Mouse (Mus musculus): Measurements from ENCODE around the gene Insr.

DNA sequence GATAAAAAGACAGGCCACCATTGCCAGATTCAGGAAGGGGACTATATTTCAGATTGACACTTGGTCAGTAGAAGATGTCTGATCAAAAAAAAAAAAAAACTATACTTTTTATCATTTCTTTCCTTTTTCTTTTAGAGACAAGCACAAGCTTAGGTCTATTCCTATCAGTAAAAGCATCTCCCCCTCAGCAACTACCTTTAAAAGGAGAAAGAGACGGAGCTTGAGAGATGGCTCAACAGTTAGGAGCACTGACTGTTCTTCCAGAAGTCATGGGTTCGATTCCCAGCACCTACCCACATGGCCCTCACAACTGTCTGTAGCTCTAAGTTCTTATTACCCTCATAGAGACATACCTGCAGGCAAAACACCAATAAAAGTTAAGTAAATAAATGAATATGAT, 34.9 kb upstream of the Insr start:
- TF ChIP-seq POLR2A (IDR thresholded peaks at IDR 0.05; ENCODE audit: control insufficient read depth, extremely low read depth, insufficient read depth, low read length, poor library complexity) (no peak), CTCF (IDR thresholded peaks at IDR 0.05; ENCODE audit: borderline replicate concordance, control insufficient read depth, extremely low read depth, insufficient read depth, low read length, poor library complexity) (no peak)

All from thymus, adult 2 months (tissue).